Mouse (Mus musculus) hindbrain, embryonic 16.5 days (tissue): ENCODE measurements around the gene Iqsec2. TPM values are rescaled to one million over a fixed set of nuclear protein-coding genes. Genes with fewer than 3 reads are reported as not detected.

Experiments used
- polyA plus RNA-seq: library from polyadenylated mRNA; unstranded; fragments of >200 nt; fragmentation: Nextera tagmentation; extraction: Ambion mirVana; gene quantifications from 2 replicates; pipeline ENCODE4 v1.2.1, GENCODE M21; 2015

Gene Iqsec2
- polyA plus RNA-seq, 1 experiment from 2014 or later = 6.8 TPM

Other genes with a start within 250 kb of the Iqsec2 start
- 122 and 137 TPM in 2 replicates for gene Hsd17b10, start 142.4 kb upstream of the Iqsec2 start, polyA plus RNA-seq
- 1.9 TPM in 2 replicates for gene Ribc1, start 128.0 kb upstream of the Iqsec2 start, polyA plus RNA-seq
- gene Smc1a, start 127.8 kb upstream of the Iqsec2 start, polyA plus RNA-seq = 68.4 and 74.2 TPM in 2 replicates
- 23.6 and 34.0 TPM in 2 replicates for gene Kdm5c, start 88.8 kb downstream of the Iqsec2 start, polyA plus RNA-seq
- 30.1 and 34.5 TPM in 2 replicates for gene Kantr, start 183.2 kb downstream of the Iqsec2 start, polyA plus RNA-seq
- gene Tspyl2, start 198.2 kb downstream of the Iqsec2 start, polyA plus RNA-seq = 58.2 and 59.7 TPM in 2 replicates
- 8.5 and 10.7 TPM in 2 replicates for gene Gpr173, start 224.4 kb downstream of the Iqsec2 start, polyA plus RNA-seq